Mouse (Mus musculus) spleen, postnatal 0 days (tissue): Measurements from ENCODE around the gene Zswim9. TPM values are rescaled to one million over a fixed set of nuclear protein-coding genes. Genes with fewer than 3 reads are reported as not detected.

Experiments used
- polyA plus RNA-seq: library from polyadenylated mRNA; unstranded; fragments of >200 nt; fragmentation: Nextera tagmentation; extraction: Ambion mirVana; gene quantifications from 2 replicates; pipeline ENCODE4 v1.2.1, GENCODE M21; 2015

The Zswim9 gene
- polyA plus RNA-seq = 2.4 TPM in 2 replicates

GRCm38 (mm10) chr7:13278308-13278891 lies at the start of gene Zswim9:
Gene Zswim9 (minus strand): TSS chr7:13278721.

GRCm38 (mm10) chr7:13324316-13324715 lies 45.8 kb upstream of the Zswim9 start, which contains the start of gene Pla2g4c:
Gene Pla2g4c (plus strand): TSS chr7:13324655.

GRCm38 (mm10) chr7:13277081-13277480 lies 1.4 kb downstream of the Zswim9 start, which contains the start of gene Lig1:
Gene Lig1 (plus strand): TSS chr7:13277283.

GRCm38 (mm10) chr7:13212720-13213119 lies 65.8 kb downstream of the Zswim9 start, which contains the start of gene Vmn1r89:
Gene Vmn1r89 (plus strand): TSS chr7:13213020.

Other genes starting within 250 kb of the Zswim9 start
- 158 and 162 TPM in 2 replicates for gene Chmp2a, start 243.9 kb downstream of the Zswim9 start, polyA plus RNA-seq
- 75.4 and 75.6 TPM in 2 replicates for gene Ube2m, start 240.4 kb downstream of the Zswim9 start, polyA plus RNA-seq
- 0.36 and 1.1 TPM in 2 replicates for gene Mzf1, start 224.0 kb downstream of the Zswim9 start, polyA plus RNA-seq
- not detected in 2 replicates for gene Vmn1r85, start 183.5 kb downstream of the Zswim9 start, polyA plus RNA-seq
- gene Vmn1r86, start 158.8 kb downstream of the Zswim9 start, polyA plus RNA-seq = not detected in 2 replicates
- not detected in 2 replicates for gene Vmn1r87, start 138.6 kb downstream of the Zswim9 start, polyA plus RNA-seq
- gene Vmn1r88, start 119.2 kb downstream of the Zswim9 start, polyA plus RNA-seq = 0.04 TPM in 1 of 2 replicates, not detected in the other
- gene Vmn1r89, start 65.7 kb downstream of the Zswim9 start, polyA plus RNA-seq = not detected in 2 replicates
- gene Lig1, start 1.4 kb downstream of the Zswim9 start, polyA plus RNA-seq = 141 and 173 TPM in 2 replicates
- 9.5 and 11.2 TPM in 2 replicates for gene Pla2g4c, start 45.9 kb upstream of the Zswim9 start, polyA plus RNA-seq
- not detected in 2 replicates for gene Cabp5, start 119.4 kb upstream of the Zswim9 start, polyA plus RNA-seq
- not detected in 2 replicates for gene Bsph1, start 172.1 kb upstream of the Zswim9 start, polyA plus RNA-seq